Mouse (Mus musculus): ENCODE measurements around the gene Paqr5. TPM values are rescaled to one million over a fixed set of nuclear protein-coding genes. Genes with fewer than 3 reads are reported as not detected.

Paqr5 gene
- polyA plus RNA-seq, 2 experiments, result 0.08 to 0.11 TPM

DNA sequence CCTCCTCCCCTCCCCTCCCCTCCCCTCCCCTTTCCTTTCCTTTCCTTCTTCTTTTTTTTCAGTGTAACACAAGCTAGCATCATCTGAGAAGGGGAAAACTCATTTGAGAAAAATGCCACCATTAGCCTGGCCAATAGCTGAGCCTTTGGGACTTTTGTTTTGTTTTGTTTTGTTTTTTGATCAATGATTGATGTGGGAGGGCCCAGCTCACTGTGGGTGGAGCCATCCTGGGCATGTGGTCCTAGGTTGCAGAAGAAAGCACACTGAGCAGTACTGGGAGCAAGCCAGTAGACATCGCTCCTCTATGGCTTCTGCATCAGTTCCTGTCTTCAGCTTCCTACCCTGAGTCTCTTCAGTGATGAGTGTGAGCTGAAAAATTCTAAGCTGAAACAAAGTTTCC is 9.2 kb upstream of the Paqr5 start:
- Histone ChIP-seq H3K27me3 (ENCODE audit: control insufficient read depth, insufficient read depth, low read length) (no peaks in the 10 kb centered on the region), H3K9me3 (ENCODE audit: control insufficient read depth, low read length) (no peaks in the 10 kb centered on the region), H3K4me2 (ENCODE audit: low read depth) (no peak overlapping the region), H3K4me3 (ENCODE audit: insufficient read depth in 1 of 2, low read depth in 2 of 2, low read length in 2 of 2) (no peak overlapping the region), H3K27ac (no peak overlapping the region), H3K4me1 (replicated peaks; ENCODE audit: control insufficient read depth in 2 of 2, insufficient read depth in 2 of 2, low read length in 1 of 2) (no peaks in the 10 kb centered on the region), H3K9ac (replicated peaks) (no peak overlapping the region), H3K36me3 (replicated peaks; ENCODE audit: control insufficient read depth, insufficient read depth, low read depth) (no peaks in the 10 kb centered on the region)
- WGBS (ENCODE audit: insufficient replicate concordance), result 46% methylated on average over 1 of the region's 1 CpGs
- no peak for TF ChIP-seq CTCF (IDR thresholded peaks at IDR 0.05; ENCODE audit: low read depth)
- TF ChIP-seq EP300 (IDR thresholded peaks at IDR 0.05; ENCODE audit: low read depth), result no peak
- no peak for DNase-seq (ENCODE audit: low read depth in 3 of 3, low spot score in 3 of 3)
- no peak for ATAC-seq (ENCODE audit: insufficient read depth)

DNA sequence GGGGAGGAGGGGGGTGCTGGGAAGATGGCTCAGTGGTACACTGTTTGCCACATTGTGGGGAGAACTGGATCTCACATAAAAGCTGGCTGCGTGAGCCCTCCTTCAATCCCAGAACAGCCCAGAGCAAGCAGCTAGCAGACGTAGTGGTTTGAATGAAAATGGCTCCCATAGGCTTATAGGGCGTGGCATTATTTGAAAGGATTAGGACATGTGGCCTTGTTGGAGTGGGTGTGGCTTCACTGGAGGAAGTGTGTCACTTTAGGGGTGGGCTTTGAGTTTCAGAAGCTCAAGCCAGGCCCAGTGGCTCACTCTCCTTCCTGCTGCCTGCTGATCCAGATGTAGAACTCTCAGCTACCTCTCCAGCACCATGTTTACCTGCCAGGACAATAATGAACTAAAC is 5.5 kb upstream of the Paqr5 start:
- H3K36me3 ChIP-seq (replicated peaks; ENCODE audit: control insufficient read depth, insufficient read depth, low read depth), result no peaks in the 10 kb centered on the region
- no peaks in the 10 kb centered on the region for H3K4me1 ChIP-seq (replicated peaks; ENCODE audit: control insufficient read depth in 2 of 2, insufficient read depth in 2 of 2, low read length in 1 of 2)
- no peak overlapping the region for H3K4me3 ChIP-seq (ENCODE audit: insufficient read depth in 1 of 2, low read depth in 2 of 2, low read length in 2 of 2)
- ATAC-seq (ENCODE audit: insufficient read depth) (no peak), DNase-seq (ENCODE audit: low read depth in 3 of 3, low spot score in 3 of 3) (no peak)
- no peak for TF ChIP-seq EP300 (IDR thresholded peaks at IDR 0.05; ENCODE audit: low read depth)
- no peak for TF ChIP-seq CTCF (IDR thresholded peaks at IDR 0.05; ENCODE audit: low read depth)
- H3K9ac ChIP-seq (replicated peaks), result no peak overlapping the region
- 64% methylated on average over 3 of the region's 3 CpGs for WGBS (ENCODE audit: insufficient replicate concordance)
- no peak overlapping the region for H3K4me2 ChIP-seq (ENCODE audit: low read depth)
- H3K27me3 ChIP-seq (ENCODE audit: control insufficient read depth, insufficient read depth, low read length), result no peaks in the 10 kb centered on the region; the same call in 1 of the 2 replicates
- H3K27ac ChIP-seq, result no peak overlapping the region
- H3K9me3 ChIP-seq (ENCODE audit: control insufficient read depth, low read length), result no peaks in the 10 kb centered on the region

DNA sequence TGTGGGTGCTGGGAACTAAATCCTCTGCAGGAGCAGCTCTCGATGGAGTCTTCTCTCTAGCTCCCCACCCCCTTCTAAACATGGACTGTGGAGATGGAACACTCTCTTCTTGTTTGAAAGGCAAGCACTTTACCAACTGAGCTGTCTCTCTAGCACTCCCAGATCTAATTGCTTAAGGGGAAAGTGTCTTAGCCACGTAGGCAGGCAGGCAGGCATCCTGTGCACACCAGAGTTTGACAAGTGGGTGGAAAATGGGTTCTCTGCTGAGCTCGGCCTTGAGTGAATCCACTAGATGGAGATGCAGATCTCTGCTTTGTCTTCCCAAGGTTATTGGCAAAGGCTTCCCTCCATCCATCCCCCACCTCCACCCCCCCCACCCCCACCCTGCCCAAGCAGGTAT is 1.4 kb upstream of the Paqr5 start:
- no peaks in the 10 kb centered on the region for H3K9me3 ChIP-seq (ENCODE audit: control insufficient read depth, low read length)
- no peak for DNase-seq (ENCODE audit: low read depth in 3 of 3, low spot score in 3 of 3)
- H3K36me3 ChIP-seq (replicated peaks; ENCODE audit: control insufficient read depth, insufficient read depth, low read depth), result no peaks in the 10 kb centered on the region
- H3K4me3 ChIP-seq (ENCODE audit: insufficient read depth in 1 of 2, low read depth in 2 of 2, low read length in 2 of 2), result no peak overlapping the region
- no peak overlapping the region for H3K27ac ChIP-seq
- 33% methylated on average over 3 of the region's 3 CpGs for WGBS (ENCODE audit: insufficient replicate concordance)
- TF ChIP-seq CTCF (IDR thresholded peaks at IDR 0.05; ENCODE audit: low read depth) (no peak), EP300 (IDR thresholded peaks at IDR 0.05; ENCODE audit: low read depth) (no peak)
- no peak overlapping the region for H3K9ac ChIP-seq (replicated peaks)
- H3K27me3 ChIP-seq (ENCODE audit: control insufficient read depth, insufficient read depth, low read length), result peaks cover 16% of the 10 kb centered on the region
- peaks cover 0 to 4% of the 10 kb centered on the region in 2 experiments; a peak in 1 of 4 replicates for H3K4me1 ChIP-seq (replicated peaks; ENCODE audit: control insufficient read depth in 2 of 2, insufficient read depth in 2 of 2, low read length in 1 of 2)
- no peak for ATAC-seq (ENCODE audit: insufficient read depth)
- no peak overlapping the region for H3K4me2 ChIP-seq (ENCODE audit: low read depth)

DNA sequence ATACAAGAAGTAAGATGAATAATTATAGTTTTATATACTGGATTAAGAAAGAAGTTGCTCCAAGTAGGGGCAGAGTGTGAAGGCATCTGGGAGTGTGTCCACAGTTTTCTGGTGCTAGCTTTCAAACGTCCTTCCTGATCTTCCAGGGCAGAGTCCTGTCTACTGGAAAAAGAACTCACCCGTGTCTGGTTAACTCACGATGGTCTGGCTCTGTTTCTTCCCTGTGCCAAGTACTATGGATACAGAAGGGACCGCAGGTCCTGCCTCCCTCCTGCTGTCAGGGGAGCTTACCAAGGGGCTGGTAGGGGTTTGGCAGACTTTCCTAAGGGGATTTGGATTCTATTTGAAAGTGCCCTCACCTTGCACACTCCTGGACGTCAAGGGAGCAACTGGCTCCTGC is 1.6 kb downstream of the Paqr5 start:
- Histone ChIP-seq H3K9me3 (ENCODE audit: control insufficient read depth, low read length) (no peaks in the 10 kb centered on the region), H3K27me3 (ENCODE audit: control insufficient read depth, insufficient read depth, low read length) (peaks cover 16% of the 10 kb centered on the region), H3K4me2 (ENCODE audit: low read depth) (no peak overlapping the region), H3K4me3 (ENCODE audit: insufficient read depth in 1 of 2, low read depth in 2 of 2, low read length in 2 of 2) (no peak overlapping the region), H3K4me1 (replicated peaks; ENCODE audit: control insufficient read depth in 2 of 2, insufficient read depth in 2 of 2, low read length in 1 of 2) (peaks cover 0 to 6% of the 10 kb centered on the region in 2 experiments; a peak in 1 of 4 replicates), H3K27ac (no peak overlapping the region), H3K9ac (replicated peaks) (no peak overlapping the region), H3K36me3 (replicated peaks; ENCODE audit: control insufficient read depth, insufficient read depth, low read depth) (no peaks in the 10 kb centered on the region)
- TF ChIP-seq CTCF (IDR thresholded peaks at IDR 0.05; ENCODE audit: low read depth), result no peak
- TF ChIP-seq EP300 (IDR thresholded peaks at IDR 0.05; ENCODE audit: low read depth), result no peak
- DNase-seq (ENCODE audit: low read depth in 3 of 3, low spot score in 3 of 3), result no peak
- no peak for ATAC-seq (ENCODE audit: insufficient read depth)
- 30% methylated on average over 5 of the region's 5 CpGs for WGBS (ENCODE audit: insufficient replicate concordance)

DNA sequence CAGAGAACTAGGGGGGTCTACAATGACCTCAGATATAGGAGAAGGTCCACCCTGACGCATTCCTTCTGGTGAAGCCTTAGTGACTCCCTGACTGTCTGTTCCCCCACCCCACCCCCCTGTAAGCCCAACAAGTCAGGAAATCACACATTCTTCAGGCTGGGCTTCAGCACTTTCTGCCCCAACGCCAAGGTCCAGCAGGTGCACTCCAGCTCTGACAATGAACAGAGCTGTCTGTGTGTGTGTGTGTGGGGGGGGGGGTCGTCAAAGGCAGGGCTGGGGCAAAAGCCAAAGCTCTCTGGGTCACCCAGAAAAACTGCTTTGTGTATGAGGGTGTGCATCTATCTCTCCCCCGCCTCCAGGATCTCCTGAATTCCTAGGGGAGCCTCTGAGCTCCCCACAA is 2.8 kb downstream of the Paqr5 start:
- DNase-seq (ENCODE audit: low read depth in 3 of 3, low spot score in 3 of 3) (no peak), ATAC-seq (ENCODE audit: insufficient read depth) (no peak)
- Histone ChIP-seq H3K27me3 (ENCODE audit: control insufficient read depth, insufficient read depth, low read length) (peaks cover 16% of the 10 kb centered on the region), H3K4me3 (ENCODE audit: insufficient read depth in 1 of 2, low read depth in 2 of 2, low read length in 2 of 2) (no peak overlapping the region), H3K36me3 (replicated peaks; ENCODE audit: control insufficient read depth, insufficient read depth, low read depth) (no peaks in the 10 kb centered on the region), H3K9me3 (ENCODE audit: control insufficient read depth, low read length) (no peaks in the 10 kb centered on the region), H3K9ac (replicated peaks) (no peak overlapping the region), H3K27ac (no peak overlapping the region), H3K4me1 (replicated peaks; ENCODE audit: control insufficient read depth in 2 of 2, insufficient read depth in 2 of 2, low read length in 1 of 2) (peaks cover 0 to 6% of the 10 kb centered on the region in 2 experiments; a peak in 1 of 4 replicates), H3K4me2 (ENCODE audit: low read depth) (no peak overlapping the region)
- 28% methylated on average over 4 of the region's 4 CpGs for WGBS (ENCODE audit: insufficient replicate concordance)
- TF ChIP-seq CTCF (IDR thresholded peaks at IDR 0.05; ENCODE audit: low read depth), result no peak

All from liver, embryonic 14.5 days (tissue).